Mouse (Mus musculus) activated CD4-positive, CD25-positive, alpha-beta regulatory T cell, adult 4 months (primary cell): ENCODE measurements at regions not wholly inside any gene's neighbourhood (a gene's known extent, or its start where the extent isn't known, plus 50 kb on each side); places are given as distances from the start of the nearest gene placed in this dataset.
A peak's percentile ranks its signal among the peaks of the same experiment; 100 is the strongest.
"Not testable (repeated sequence)": the region's sequence is repeated elsewhere in the genome, so short reads cannot be mapped to it uniquely, and the experiment has no call there.

Source experiments
- ATAC-seq: one replicate; pipeline ENCODE4 v1.8.0; 2017

GRCm38 (mm10) chr10:99320797-99321196 lies 57.8 kb downstream of the Dusp6 start:
- no peak for ATAC-seq

DNA sequence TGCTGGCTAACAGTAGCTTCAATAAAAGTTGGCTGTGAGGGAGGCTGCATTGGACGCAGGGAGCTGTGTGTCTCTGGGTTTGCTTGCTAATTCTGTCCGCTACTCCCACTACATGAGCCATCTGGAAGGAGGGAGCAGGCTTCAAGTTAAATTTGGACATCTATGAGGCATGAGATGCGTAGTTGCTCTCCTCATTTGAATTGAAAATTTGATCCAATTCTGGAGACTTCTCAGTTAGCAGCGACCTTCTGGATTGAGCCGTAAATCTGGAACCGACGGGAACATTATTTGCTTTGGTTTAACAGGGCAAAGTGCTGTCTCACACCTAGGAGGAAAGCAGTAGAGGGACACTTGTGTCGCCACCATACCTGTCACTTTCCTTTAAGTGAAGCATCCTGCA lies 60.3 kb downstream of the Dusp6 start:
- no peak for ATAC-seq

DNA sequence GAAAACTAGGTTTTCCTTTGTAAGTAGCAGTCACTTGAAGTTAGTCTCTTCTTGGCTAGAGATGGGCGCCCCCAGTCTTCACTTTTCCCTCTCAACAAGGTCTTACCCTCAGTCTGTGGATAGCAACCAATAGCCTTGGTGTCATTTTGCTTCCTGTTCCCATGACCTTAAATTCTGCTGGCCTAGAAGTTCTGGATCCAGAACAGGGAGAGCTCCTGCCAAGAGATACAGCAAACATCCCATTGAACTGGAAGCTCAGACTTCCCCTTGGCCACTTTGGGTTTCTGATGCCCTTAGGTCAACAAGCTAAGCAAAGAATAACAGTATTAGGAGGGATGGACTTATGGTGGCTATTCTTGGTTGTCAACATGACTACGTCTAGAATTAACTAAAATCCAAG lies 64.5 kb downstream of the Dusp6 start:
- ATAC-seq: no peak

- no peak for ATAC-seq
These were observed 65.5 kb downstream of the Dusp6 start for GRCm38 (mm10) chr10:99328568-99328967.

- no peak for ATAC-seq
These were observed 66.4 kb downstream of the Dusp6 start for GRCm38 (mm10) chr10:99329469-99329868.

DNA sequence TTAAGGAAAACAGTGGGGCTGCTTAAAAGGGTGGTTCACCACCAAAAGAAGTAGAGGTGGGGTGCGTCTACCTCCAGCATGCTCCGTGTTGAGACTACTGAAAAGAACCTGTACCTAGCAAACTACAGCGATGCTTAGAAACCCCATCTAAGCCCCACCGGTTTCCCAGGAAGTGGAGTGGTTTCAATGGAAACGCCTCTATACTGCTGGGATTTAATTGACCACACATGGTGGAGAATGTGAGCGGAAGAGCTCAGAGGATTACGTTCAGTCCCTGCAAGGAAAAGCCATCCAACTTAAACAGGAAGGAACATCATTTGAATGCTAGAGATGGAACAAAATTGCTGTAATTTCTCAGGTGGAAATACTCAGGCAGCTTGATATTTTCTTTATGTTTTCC lies 67.5 kb downstream of the Dusp6 start:
- no peak for ATAC-seq

- ATAC-seq: no peak
These were observed 68.8 kb downstream of the Dusp6 start for GRCm38 (mm10) chr10:99331876-99332275.

DNA sequence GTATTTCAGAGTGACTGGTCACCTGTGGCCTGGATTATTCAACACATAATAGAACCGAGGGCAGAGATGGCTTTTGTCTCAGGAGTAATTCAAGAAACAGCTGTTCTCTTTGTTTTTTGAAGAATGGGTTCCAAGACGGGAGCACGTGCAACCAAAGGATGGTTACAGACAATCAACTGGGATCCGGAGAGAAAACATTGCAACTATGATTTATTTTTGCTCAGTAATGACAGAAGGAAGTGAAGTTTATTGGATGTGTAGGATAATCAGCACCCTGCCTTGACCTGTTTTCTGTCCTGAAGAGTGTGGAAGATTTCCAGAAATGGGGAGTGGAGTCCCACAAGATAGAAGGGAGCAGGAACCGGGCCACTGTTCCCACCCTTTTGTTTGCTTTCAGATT lies 70.8 kb downstream of the Dusp6 start:
- ATAC-seq: no peak

DNA sequence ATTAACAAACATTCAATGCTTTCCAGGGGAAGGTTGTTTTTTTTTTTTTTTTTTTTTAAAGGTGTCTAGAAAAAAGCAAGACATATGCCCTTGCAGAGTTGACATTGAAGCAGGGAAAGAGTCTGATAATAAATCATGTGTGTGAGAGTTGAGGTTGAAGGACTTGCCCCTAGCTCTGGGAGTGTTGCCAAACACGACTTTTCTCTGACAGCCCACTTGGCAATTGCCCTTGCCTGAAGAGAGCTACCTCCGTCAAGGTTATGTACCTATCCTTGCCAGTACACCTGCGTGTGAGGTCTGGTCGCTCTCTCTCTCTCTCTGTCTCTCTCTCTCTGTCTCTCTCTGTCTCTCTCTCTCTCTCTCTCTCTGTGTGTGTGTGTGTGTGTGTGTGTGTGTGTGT lies 73.1 kb downstream of the Dusp6 start:
- ATAC-seq: no peak

DNA sequence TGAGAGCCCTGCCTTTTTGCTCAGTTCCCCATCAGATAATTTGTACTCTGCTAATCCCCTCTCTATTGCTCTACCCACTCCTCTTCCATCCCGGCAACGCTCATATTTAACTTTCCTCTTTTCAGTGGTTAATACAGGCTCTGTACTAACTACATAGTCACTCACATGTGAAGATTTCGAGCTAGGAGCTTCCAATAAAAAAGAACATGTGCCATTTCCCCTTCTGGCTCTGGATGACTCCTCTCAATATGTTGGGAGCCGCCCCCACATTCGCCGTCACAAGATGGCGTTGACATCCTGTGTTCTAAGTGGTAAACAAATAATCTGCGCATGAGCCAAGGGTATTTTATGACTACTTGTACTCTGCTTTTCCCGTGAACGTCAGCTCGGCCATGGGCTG lies 75.8 kb downstream of the Dusp6 start:
- ATAC-seq: not testable (repeated sequence)

DNA sequence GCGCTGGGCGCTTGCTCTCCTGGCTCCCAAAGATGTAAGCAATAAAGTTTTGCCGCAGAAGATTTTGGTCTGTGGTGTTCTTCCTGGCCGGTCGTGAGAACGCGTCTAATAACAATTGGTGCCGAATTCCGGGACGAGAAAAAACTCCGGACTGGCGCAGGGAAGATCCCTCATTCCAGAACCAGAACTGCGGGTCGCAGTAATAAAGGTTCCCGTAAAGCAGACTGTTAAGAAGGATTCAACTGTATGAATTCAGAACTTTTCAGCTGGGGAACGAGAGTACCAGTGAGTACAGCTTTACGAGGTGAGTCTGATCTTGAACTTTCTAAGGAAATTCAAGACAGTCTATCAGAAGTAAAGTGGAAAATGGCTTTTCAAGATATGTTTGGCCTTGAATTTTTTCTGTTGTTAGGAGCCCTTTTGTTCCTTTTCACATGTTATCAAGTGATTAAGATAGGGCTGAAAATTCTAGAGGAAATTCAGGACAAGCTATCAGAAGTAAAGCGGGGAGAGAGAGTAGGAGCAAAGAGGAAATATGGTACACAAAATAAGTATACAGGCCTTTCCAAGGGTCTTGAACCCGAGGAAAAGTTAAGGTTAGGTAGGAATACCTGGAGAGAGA lies 76.4 kb downstream of the Dusp6 start:
- not testable (repeated sequence) for ATAC-seq

GRCm38 (mm10) chr10:99340057-99340456 lies 77.0 kb downstream of the Dusp6 start:
- not testable (repeated sequence) for ATAC-seq

DNA sequence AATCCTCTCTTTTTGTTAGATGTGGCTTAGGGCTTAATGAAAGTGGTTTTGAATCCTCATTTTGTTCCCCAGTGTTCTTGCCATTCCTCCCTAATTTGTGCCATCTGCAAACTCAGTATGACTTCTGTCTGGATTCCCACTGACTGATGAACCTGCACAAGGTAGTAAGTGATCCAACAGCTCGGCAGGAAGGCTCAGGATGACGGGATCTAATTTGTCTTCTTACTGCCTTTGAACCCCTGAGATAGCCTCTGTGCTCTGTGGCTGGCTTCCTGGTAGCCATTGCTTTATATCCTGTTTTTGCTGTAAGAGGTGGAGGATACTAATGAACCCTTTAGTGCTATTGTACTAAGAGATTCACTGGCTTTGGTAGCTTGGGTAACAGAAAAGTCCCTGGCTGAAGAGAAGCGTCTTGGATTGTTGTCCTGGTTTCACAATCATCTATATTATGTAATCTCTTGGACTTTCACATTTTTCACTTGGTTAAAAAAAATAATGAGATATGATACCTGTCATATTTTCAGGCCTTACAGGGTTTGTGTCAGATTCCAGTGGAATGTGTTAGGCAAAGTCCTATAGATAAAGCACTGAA lies 86.2 kb downstream of the Dusp6 start:
- no peak for ATAC-seq

DNA sequence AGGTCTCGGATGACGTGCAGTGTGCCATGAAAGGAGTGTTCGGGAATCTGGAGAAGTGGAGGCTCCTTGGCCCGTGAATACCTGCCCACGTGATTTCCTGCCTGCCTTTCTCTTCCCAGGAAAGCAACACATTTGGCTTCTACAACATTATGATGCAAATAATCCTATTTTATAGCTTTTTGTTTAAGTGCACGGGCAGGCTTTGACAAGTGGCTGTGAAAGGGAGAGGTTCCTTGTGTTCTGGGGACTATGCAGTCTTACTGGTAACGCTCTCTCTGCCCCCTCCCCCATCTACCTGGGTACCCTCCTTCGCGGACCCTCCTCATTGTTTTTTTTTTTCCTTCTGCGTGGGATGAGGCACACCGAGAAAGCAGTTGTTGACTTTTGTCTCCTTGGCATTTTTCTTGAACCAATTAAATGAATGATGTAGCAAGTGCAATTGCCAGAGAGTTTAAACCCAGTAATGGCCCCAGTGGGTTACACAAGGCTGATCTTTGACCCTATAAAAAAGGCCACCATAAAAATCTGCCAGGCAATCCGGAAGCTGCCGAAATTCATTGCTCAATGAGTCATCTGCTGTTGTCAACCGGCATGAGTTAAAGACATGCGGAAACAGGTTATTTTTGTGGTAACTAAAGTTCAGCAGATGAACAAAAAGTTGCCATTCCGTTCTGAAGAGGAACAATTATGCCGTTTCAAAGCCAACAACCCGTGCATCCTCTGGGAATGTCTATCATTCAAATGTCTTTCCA lies 90.7 kb downstream of the Dusp6 start:
- peak; percentile 71 for ATAC-seq

GRCm38 (mm10) chr10:99354352-99354751 lies 91.3 kb downstream of the Dusp6 start:
- ATAC-seq: no peak

GRCm38 (mm10) chr10:99355303-99355702 lies 92.3 kb downstream of the Dusp6 start:
- no peak for ATAC-seq

GRCm38 (mm10) chr10:99356221-99356620 lies 93.2 kb downstream of the Dusp6 start:
- no peak for ATAC-seq

- no peak for ATAC-seq
These were observed 93.9 kb downstream of the Dusp6 start for GRCm38 (mm10) chr10:99356883-99357282.

DNA sequence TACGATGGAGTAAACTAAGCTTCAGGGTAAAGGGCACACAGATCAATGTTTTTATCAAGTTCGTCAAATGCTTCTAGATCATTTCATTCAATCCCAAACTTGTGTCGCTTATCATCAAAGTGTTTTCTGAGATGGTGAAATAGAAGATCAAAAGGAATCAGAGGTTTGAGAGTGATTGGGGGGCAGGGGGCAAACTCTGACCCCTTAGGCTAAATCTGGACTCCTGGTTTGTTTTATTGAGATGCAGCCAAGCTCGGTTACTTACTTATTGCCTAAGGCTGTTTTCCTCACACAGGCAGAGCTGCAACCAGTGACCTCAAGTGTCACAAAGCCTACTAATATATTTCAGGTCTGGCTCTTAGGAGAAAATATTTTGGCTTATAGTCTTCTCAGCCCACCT lies 94.3 kb downstream of the Dusp6 start:
- ATAC-seq: no peak

GRCm38 (mm10) chr10:99358256-99358655 lies 95.2 kb downstream of the Dusp6 start:
- ATAC-seq: no peak

- ATAC-seq: no peak
These were observed 96.4 kb downstream of the Dusp6 start for GRCm38 (mm10) chr10:99359439-99359866.

DNA sequence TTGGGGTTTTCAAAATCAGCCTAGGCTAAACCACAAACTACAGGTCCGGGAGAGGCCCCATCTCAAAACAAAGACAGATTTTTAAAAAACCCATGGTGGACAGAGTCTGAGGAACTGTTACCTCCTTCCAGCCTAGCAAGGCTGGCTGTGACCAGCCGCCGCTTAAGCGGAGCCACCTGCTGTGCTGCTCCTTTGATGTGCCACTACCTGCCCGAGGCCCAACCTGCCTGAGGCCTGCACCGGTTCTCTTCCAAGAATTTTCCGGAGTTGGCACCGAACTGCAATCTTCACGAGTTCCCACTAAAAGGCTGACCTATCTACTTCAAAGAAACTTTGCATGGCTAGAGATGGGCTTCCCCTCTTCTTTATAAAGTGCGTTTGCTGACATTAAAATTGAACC lies 97.6 kb downstream of the Dusp6 start:
- ATAC-seq: not testable (repeated sequence)

- ATAC-seq: no peak
These were observed 103.1 kb downstream of the Dusp6 start for GRCm38 (mm10) chr10:99366162-99366561.

- ATAC-seq: no peak
These were observed 104.7 kb downstream of the Dusp6 start for GRCm38 (mm10) chr10:99367757-99368156.
